Mouse (Mus musculus) hindbrain, embryonic 16.5 days (tissue): ENCODE data around the gene Sprr2a3. TPM values are rescaled to one million over a fixed set of nuclear protein-coding genes. Genes with fewer than 3 reads are reported as not detected.

Source experiments
- ATAC-seq: fragments of 200-750 bp; cut with Nextera tagmentation; 2 replicates; pipeline ENCODE4 v1.8.0; 2017; ENCODE audit warnings: moderate TSS enrichment, moderate library complexity
- H3K27ac ChIP-seq: fragments of 300-500 bp; sonication (generic); 2 replicates; pipeline ENCODE4 v1.5.1; 2014; ENCODE audit warnings: low read depth, mild to moderate bottlenecking, control low read depth, low read length, moderate library complexity
- H3K27me3 ChIP-seq: fragments of 300-500 bp; sonication (generic); replicated peaks from 2 replicates; pipeline ENCODE4 v1.6.1; 2014; ENCODE audit warnings: low read length; ENCODE audit not compliant: control insufficient read depth, insufficient read depth
- H3K36me3 ChIP-seq: fragments of 300-500 bp; sonication (generic); 2 replicates; pipeline ENCODE4 v1.6.1; 2014; ENCODE audit warnings: mild to moderate bottlenecking, low read length, moderate library complexity, mixed read lengths; ENCODE audit not compliant: control insufficient read depth, insufficient read depth
- H3K4me1 ChIP-seq: fragments of 300-500 bp; sonication (generic); 2 replicates; pipeline ENCODE4 v1.6.1; 2014; ENCODE audit warnings: low read depth, low read length; ENCODE audit not compliant: control insufficient read depth, insufficient read depth
- H3K4me2 ChIP-seq: fragments of 300-500 bp; sonication (generic); 2 replicates; pipeline ENCODE4 v1.6.1; 2014; ENCODE audit warnings: mild to moderate bottlenecking, low read length, control low read depth, moderate library complexity
- H3K4me3 ChIP-seq: fragments of 300-500 bp; sonication (generic); 2 replicates; pipeline ENCODE4 v1.5.1; 2014; ENCODE audit warnings: mild to moderate bottlenecking, low read length, control low read depth, moderate library complexity
- H3K9ac ChIP-seq: fragments of 300-500 bp; sonication (generic); 2 replicates; pipeline ENCODE4 v1.6.1; 2014; ENCODE audit warnings: low read depth, mild to moderate bottlenecking, control low read depth, low read length, moderate library complexity
- H3K9me3 ChIP-seq: fragments of 300-500 bp; sonication (generic); 2 replicates; pipeline ENCODE4 v1.6.1; 2014; ENCODE audit warnings: mild to moderate bottlenecking, low read length, moderate library complexity; ENCODE audit not compliant: control insufficient read depth
- WGBS: fragments of 180-500 bp; shearing (Covaris S2); extraction: QIAGEN DNeasy Blood & Tissue Kit; methylation state at CpG from one replicate; pipeline ENCODE4 v1.1.7; 2014; 5-methylcytosine and 5-hydroxymethylcytosine counted together
- polyA plus RNA-seq: library from polyadenylated mRNA; unstranded; fragments of >200 nt; fragmentation: Nextera tagmentation; extraction: Ambion mirVana; gene quantifications from 2 replicates; pipeline ENCODE4 v1.2.1, GENCODE M21; 2015

Sprr2a3 gene
- polyA plus RNA-seq, 1 experiment from 2014 or later = not detected

- no peak overlapping the region for H3K9ac ChIP-seq
- H3K27ac ChIP-seq = no peak overlapping the region
- no peaks in the 10 kb centered on the region for H3K27me3 ChIP-seq
- ATAC-seq = no peak
- H3K4me1 ChIP-seq = no peaks in the 10 kb centered on the region
- WGBS = 74% methylated on average over 2 of the region's 2 CpGs
- no peak overlapping the region for H3K4me2 ChIP-seq
- H3K9me3 ChIP-seq = no peaks in the 10 kb centered on the region
- H3K36me3 ChIP-seq = no peaks in the 10 kb centered on the region
- no peak overlapping the region for H3K4me3 ChIP-seq
These were observed 32.2 kb downstream of the Sprr2a3 start for GRCm38 (mm10) chr3:92317384-92317783.

GRCm38 (mm10) chr3:92336278-92336677, 51.1 kb downstream of the Sprr2a3 start:
- H3K4me3 ChIP-seq = no peak overlapping the region
- 67% methylated on average over 1 of the region's 1 CpGs for WGBS
- ATAC-seq = no peak

GRCm38 (mm10) chr3:92338840-92339239, 53.6 kb downstream of the Sprr2a3 start, which contains the start of gene Sprr2d:
Gene Sprr2d, plus strand, starts transcription at chr3:92339140.
- Histone ChIP-seq H3K27me3 (no peaks in the 10 kb centered on the region), H3K27ac (no peak within 1 kb of the TSS), H3K4me3 (no peak within 1 kb of the TSS), H3K36me3 (no peaks in the 10 kb centered on the region), H3K9me3 (no peaks in the 10 kb centered on the region), H3K4me1 (no peaks in the 10 kb centered on the region), H3K4me2 (no peak within 1 kb of the TSS), H3K9ac (no peak within 1 kb of the TSS)
- WGBS = 91% methylated on average over 5 of the region's 5 CpGs
- no peak for ATAC-seq

More at GRCm38 (mm10) chr3:92336278-92336677, 51.1 kb downstream of the Sprr2a3 start:
- Histone ChIP-seq H3K4me2 (no peak overlapping the region), H3K9ac (no peak overlapping the region), H3K36me3 (no peaks in the 10 kb centered on the region), H3K27me3 (no peaks in the 10 kb centered on the region), H3K9me3 (no peaks in the 10 kb centered on the region), H3K27ac (no peak overlapping the region), H3K4me1 (no peaks in the 10 kb centered on the region)

Other genes with a start within 250 kb of the Sprr2a3 start
- 6.7 and 7.9 TPM in 2 replicates for gene Lor, start 202.3 kb upstream of the Sprr2a3 start, polyA plus RNA-seq
- gene Prr9, start 161.5 kb upstream of the Sprr2a3 start, polyA plus RNA-seq = not detected in 2 replicates
- gene Lelp1, start 142.7 kb upstream of the Sprr2a3 start, polyA plus RNA-seq = not detected in 2 replicates
- not detected in 2 replicates for gene Sprr2a1, start 69.6 kb upstream of the Sprr2a3 start, polyA plus RNA-seq
- gene Sprr2a2, start 69.5 kb upstream of the Sprr2a3 start, polyA plus RNA-seq = 0.23 TPM in 1 of 2 replicates, not detected in the other
- 0.97 TPM in 1 of 2 replicates, not detected in the other for gene Sprr2b, start 31.2 kb downstream of the Sprr2a3 start, polyA plus RNA-seq
- not detected in 2 replicates for gene Sprr2d, start 53.7 kb downstream of the Sprr2a3 start, polyA plus RNA-seq
- gene Sprr2e, start 66.7 kb downstream of the Sprr2a3 start, polyA plus RNA-seq = not detected in 2 replicates
- not detected in 2 replicates for gene Sprr2f, start 79.8 kb downstream of the Sprr2a3 start, polyA plus RNA-seq
- not detected in 2 replicates for gene Sprr2h, start 100.3 kb downstream of the Sprr2a3 start, polyA plus RNA-seq
- not detected in 2 replicates for gene Sprr2i, start 122.6 kb downstream of the Sprr2a3 start, polyA plus RNA-seq
- not detected in 2 replicates for gene Sprr2j-ps, start 132.7 kb downstream of the Sprr2a3 start, polyA plus RNA-seq
- gene Gm9774, start 144.0 kb downstream of the Sprr2a3 start, polyA plus RNA-seq = 6.1 and 18.1 TPM in 2 replicates
- gene Sprr2k, start 147.2 kb downstream of the Sprr2a3 start, polyA plus RNA-seq = not detected in 2 replicates
- gene Sprr1b, start 153.4 kb downstream of the Sprr2a3 start, polyA plus RNA-seq = not detected in 2 replicates
- not detected in 2 replicates for gene Sprr3, start 173.3 kb downstream of the Sprr2a3 start, polyA plus RNA-seq
- gene Sprr1a, start 200.5 kb downstream of the Sprr2a3 start, polyA plus RNA-seq = 0.20 and 0.59 TPM in 2 replicates
- gene Sprr4, start 215.1 kb downstream of the Sprr2a3 start, polyA plus RNA-seq = not detected in 2 replicates
- not detected in 2 replicates for gene 2310046K23Rik, start 249.1 kb downstream of the Sprr2a3 start, polyA plus RNA-seq